Mouse (Mus musculus) small intestine, adult 2 months (tissue): ENCODE measurements around the gene Rnf225.

ENCODE experiments used
- CTCF ChIP-seq: fragments of 200-500 bp; IDR thresholded peaks from 2 replicates; pipeline ENCODE4 v1.5.1; 2012; ENCODE audit warnings: low read depth, mild to moderate bottlenecking, control low read depth, inconsistent platforms, low read length, moderate library complexity, mixed read lengths; ENCODE audit not compliant: insufficient replicate concordance, insufficient read length; ENCODE audit errors: extremely low read depth
- POLR2A ChIP-seq: fragments of 200-500 bp; IDR thresholded peaks from 2 replicates; pipeline ENCODE4 v1.6.1; 2012; ENCODE audit warnings: low read depth, mild to moderate bottlenecking, control low read depth, inconsistent platforms, low read length, moderate library complexity

DNA sequence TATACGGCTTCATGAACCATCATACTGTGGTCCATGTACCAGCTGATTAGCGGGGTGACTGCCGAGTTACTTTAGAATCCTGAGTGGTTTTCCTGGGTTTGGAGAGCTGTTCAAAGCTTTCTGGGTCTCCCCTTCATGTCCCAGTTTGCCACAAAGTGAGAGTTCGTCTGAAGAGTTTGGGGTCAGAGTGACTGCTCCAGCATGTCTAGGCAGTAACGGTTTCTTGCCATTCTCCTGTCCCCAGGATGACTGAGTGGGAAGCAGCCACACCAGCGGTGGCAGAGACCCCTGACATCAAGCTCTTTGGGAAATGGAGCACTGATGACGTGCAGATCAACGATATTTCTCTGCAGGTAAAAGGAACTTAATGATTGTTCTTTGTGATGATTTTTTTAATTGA lies 4.5 kb upstream of the Rnf225 start:
- TF ChIP-seq CTCF (no peak), POLR2A (no peak)
